Mouse (Mus musculus): Measurements from ENCODE around the gene Map3k3. TPM values are rescaled to one million over a fixed set of nuclear protein-coding genes. Genes with fewer than 3 reads are reported as not detected.

Map3k3 gene
- polyA plus RNA-seq, 1 experiment from 2014 or later: 14.2 TPM

DNA sequence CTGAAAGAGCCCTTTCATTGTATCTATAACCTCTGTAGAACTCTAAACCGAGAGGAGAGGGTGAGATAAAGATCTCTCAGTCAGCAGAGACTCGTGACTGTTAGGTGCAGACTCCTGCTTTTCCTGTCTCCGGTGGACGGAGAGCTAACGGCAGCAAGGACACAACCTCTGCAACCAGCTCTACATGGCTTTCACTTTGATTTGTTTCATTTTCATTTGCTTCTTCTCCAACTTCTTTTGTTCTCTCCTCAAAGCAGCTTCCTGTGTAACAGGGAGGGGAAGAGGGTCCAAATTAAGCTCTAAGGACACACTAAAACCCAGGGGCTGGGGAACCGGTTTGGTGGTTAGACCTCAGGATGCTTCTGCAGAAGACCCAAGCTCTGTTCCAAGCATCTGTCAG, 116.3 kb downstream of the Map3k3 start:
- Histone ChIP-seq H3K9me3 (no peaks in the 10 kb centered on the region), H3K4me2 (replicated peaks) (no peak overlapping the region), H3K4me1 (no peaks in the 10 kb centered on the region), H3K27me3 (no peaks in the 10 kb centered on the region), H3K9ac (replicated peaks) (no peak overlapping the region), H3K4me3 (no peak overlapping the region), H3K36me3 (peaks cover 83% of the 10 kb centered on the region), H3K27ac (replicated peaks) (no peak overlapping the region)
- ATAC-seq (replicated peaks): no peak
- WGBS: 83% methylated on average over 6 of the region's 6 CpGs

DNA sequence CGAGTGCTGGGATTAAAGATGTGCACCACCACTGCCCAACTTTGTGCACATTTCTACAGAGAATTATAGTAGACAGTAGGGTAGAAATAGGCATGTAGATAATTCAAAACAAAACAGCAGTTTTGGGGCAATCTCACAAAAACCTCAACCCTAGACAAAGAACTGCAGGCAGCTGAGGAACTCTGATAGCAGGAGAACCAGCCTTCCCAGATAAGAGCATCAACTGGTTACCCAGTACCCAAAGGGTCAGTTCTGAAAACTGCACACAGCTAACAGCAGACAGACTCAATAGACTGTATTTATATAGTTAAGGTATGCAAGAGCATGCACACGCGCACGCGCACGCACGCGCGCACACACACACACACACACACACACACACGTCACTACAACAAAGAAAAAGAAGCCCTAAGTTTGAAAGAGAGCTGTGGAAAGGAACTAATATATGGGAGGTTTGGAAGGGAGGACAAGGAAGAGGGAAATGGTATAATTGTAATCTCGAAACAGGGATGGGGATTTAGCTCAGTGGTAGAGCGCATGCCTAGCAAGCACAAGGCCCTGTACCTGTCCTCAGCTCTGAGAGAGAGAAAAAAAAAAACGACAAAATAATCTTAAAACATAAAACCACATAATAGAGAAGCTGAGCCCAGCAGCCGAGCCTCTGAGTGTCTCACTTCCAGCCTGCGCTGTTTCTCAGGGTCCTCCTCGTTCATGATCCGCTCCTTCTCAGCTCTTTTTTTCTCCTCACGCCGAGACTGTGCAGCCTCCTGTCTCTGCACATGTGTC, 117.1 kb downstream of the Map3k3 start:
- no peaks in the 10 kb centered on the region for H3K27me3 ChIP-seq
- no peak overlapping the region for H3K27ac ChIP-seq (replicated peaks)
- no peak for ATAC-seq (replicated peaks)
- H3K9me3 ChIP-seq: no peaks in the 10 kb centered on the region
- 94% methylated on average over 19 of the region's 19 CpGs for WGBS
- no peak overlapping the region for H3K4me2 ChIP-seq (replicated peaks)
- H3K9ac ChIP-seq (replicated peaks): no peak overlapping the region
- no peaks in the 10 kb centered on the region for H3K4me1 ChIP-seq
- H3K4me3 ChIP-seq: no peak overlapping the region
- peaks cover 86% of the 10 kb centered on the region for H3K36me3 ChIP-seq

DNA sequence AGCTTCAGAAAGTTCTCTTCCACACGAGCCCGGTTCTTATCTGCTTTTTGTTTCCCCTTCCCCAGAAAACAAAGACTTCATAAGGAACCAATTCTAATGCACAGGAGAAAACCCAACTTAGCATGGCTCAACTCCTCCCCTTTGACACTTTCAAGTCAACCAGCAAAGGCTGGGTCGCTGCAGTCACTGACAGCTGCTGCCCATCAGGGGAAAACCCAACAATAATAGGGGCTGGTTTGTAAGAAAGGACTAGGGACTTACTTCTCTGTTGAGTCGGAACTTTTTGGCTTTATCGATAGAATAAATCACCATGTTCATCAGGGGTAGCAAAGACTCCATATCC, 117.7 kb downstream of the Map3k3 start, which contains the start of gene Strada:
Gene Strada, minus strand, starts transcription at position 46 of the 343 bp plus-strand sequence.
- H3K9ac ChIP-seq (replicated peaks): no peak within 1 kb of the TSS
- H3K36me3 ChIP-seq: peaks cover 89% of the 10 kb centered on the region
- no peak within 1 kb of the TSS for H3K4me2 ChIP-seq (replicated peaks)
- H3K4me1 ChIP-seq: no peaks in the 10 kb centered on the region
- WGBS: 90% methylated on average over 5 of the region's 5 CpGs
- no peak for ATAC-seq (replicated peaks)
- no peaks in the 10 kb centered on the region for H3K9me3 ChIP-seq
- no peak within 1 kb of the TSS for H3K4me3 ChIP-seq
- no peak within 1 kb of the TSS for H3K27ac ChIP-seq (replicated peaks)
- H3K27me3 ChIP-seq: no peaks in the 10 kb centered on the region

Other genes starting within 250 kb of the Map3k3 start
- 32.3 and 32.5 TPM in 2 replicates for gene Cyb561, start 131.3 kb upstream of the Map3k3 start, polyA plus RNA-seq (2015; fragmentation: Nextera tagmentation; extraction: Ambion mirVana)
- gene Ace, start 116.7 kb upstream of the Map3k3 start, polyA plus RNA-seq (2015; fragmentation: Nextera tagmentation; extraction: Ambion mirVana): 2.3 and 2.5 TPM in 2 replicates
- gene Ace3, start 89.9 kb upstream of the Map3k3 start, polyA plus RNA-seq (2015; fragmentation: Nextera tagmentation; extraction: Ambion mirVana): 0.08 TPM in 1 of 2 replicates, not detected in the other
- gene Kcnh6, start 76.5 kb upstream of the Map3k3 start, polyA plus RNA-seq (2015; fragmentation: Nextera tagmentation; extraction: Ambion mirVana): 0.57 and 0.59 TPM in 2 replicates
- gene Dcaf7, start 47.7 kb upstream of the Map3k3 start, polyA plus RNA-seq (2015; fragmentation: Nextera tagmentation; extraction: Ambion mirVana): 118 and 120 TPM in 2 replicates
- 7.2 and 7.3 TPM in 2 replicates for gene Taco1, start 18.6 kb upstream of the Map3k3 start, polyA plus RNA-seq (2015; fragmentation: Nextera tagmentation; extraction: Ambion mirVana)
- gene Gm10840, start 76.2 kb downstream of the Map3k3 start, polyA plus RNA-seq (2015; fragmentation: Nextera tagmentation; extraction: Ambion mirVana): 0.74 and 1.3 TPM in 2 replicates
- 222 and 233 TPM in 2 replicates for gene Limd2, start 76.2 kb downstream of the Map3k3 start, polyA plus RNA-seq (2015; fragmentation: Nextera tagmentation; extraction: Ambion mirVana)
- gene Strada, start 117.6 kb downstream of the Map3k3 start, polyA plus RNA-seq (2015; fragmentation: Nextera tagmentation; extraction: Ambion mirVana): 30.1 and 32.2 TPM in 2 replicates
- 88.5 and 97.6 TPM in 2 replicates for gene Ccdc47, start 131.7 kb downstream of the Map3k3 start, polyA plus RNA-seq (2015; fragmentation: Nextera tagmentation; extraction: Ambion mirVana)
- 102 and 103 TPM in 2 replicates for gene Ddx42, start 132.3 kb downstream of the Map3k3 start, polyA plus RNA-seq (2015; fragmentation: Nextera tagmentation; extraction: Ambion mirVana)
- 39.2 and 39.7 TPM in 2 replicates for gene Ftsj3, start 171.5 kb downstream of the Map3k3 start, polyA plus RNA-seq (2015; fragmentation: Nextera tagmentation; extraction: Ambion mirVana)
- 274 and 283 TPM in 2 replicates for gene Psmc5, start 171.5 kb downstream of the Map3k3 start, polyA plus RNA-seq (2015; fragmentation: Nextera tagmentation; extraction: Ambion mirVana)
- 12.7 and 13.2 TPM in 2 replicates for gene Smarcd2, start 188.4 kb downstream of the Map3k3 start, polyA plus RNA-seq (2015; fragmentation: Nextera tagmentation; extraction: Ambion mirVana)
- 0.08 and 0.10 TPM in 2 replicates for gene Tcam1, start 192.1 kb downstream of the Map3k3 start, polyA plus RNA-seq (2015; fragmentation: Nextera tagmentation; extraction: Ambion mirVana)
- not detected in 2 replicates for gene Gh, start 217.3 kb downstream of the Map3k3 start, polyA plus RNA-seq (2015; fragmentation: Nextera tagmentation; extraction: Ambion mirVana)
- 0.56 and 0.77 TPM in 2 replicates for gene Cd79b, start 230.1 kb downstream of the Map3k3 start, polyA plus RNA-seq (2015; fragmentation: Nextera tagmentation; extraction: Ambion mirVana)